ENCODE assay signal across 9 mouse cellular contexts in the genomic region with DNA sequence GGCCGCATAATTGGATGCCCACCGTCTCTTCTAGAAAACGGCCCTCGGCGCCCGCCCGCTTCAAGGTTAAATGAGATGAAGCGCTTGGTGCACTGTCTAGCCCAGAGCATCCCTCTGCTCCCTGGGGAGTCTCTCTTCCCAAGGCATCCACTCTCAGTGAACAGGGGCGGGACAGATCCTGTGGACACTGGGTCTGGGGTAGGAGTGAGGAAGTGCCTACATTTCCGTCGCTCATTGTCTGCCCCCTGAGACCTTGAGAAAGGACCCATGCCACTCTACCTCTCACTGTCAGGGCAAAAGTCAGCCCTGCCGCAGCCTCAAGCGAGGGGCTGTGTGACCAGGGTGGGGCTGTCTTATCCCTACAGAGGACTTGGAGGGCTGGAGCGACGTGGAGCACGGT. TPM values are rescaled to one million over a fixed set of nuclear protein-coding genes. Genes with fewer than 3 reads are reported as not detected.
DNase-seq lines count a peak whose midpoint lies in the region; ATAC-seq and TF ChIP-seq lines count a peak whose summit lies in the region.
"Had no signal": no experiment of that assay in that cellular context is flagged by ENCODE, and none has a peak within 500 bp of the region (broad histone marks: within the 10 kb centered on the region; RNA-seq: fewer than 3 reads in every experiment).

No protein-coding gene starts in this region.

- H3K36me3 ChIP-seq in kidney, postnatal 0 days (ENCODE audit: insufficient read depth, low read length): no peaks in the 10 kb centered on the region
- H3K36me3 ChIP-seq in embryonic facial prominence, embryonic 15.5 days: no peaks in the 10 kb centered on the region
- no peaks in the 10 kb centered on the region for H3K36me3 ChIP-seq in hindbrain, postnatal 0 days (ENCODE audit: insufficient read depth, low read length)
- H3K36me3 ChIP-seq in neural tube, embryonic 13.5 days: no peaks in the 10 kb centered on the region

- no peaks in the 10 kb centered on the region for H3K9me3 ChIP-seq in kidney, postnatal 0 days (replicated peaks; ENCODE audit: low read length)
- H3K9me3 ChIP-seq in embryonic facial prominence, embryonic 15.5 days (replicated peaks): no peaks in the 10 kb centered on the region
- no peaks in the 10 kb centered on the region for H3K9me3 ChIP-seq in hindbrain, postnatal 0 days (ENCODE audit: low read length)
- H3K9me3 ChIP-seq in neural tube, embryonic 13.5 days: no peaks in the 10 kb centered on the region

- no peak for ATAC-seq in kidney, postnatal 0 days (replicated peaks; ENCODE audit: low FRiP score, low read depth)
- no peak for ATAC-seq in embryonic facial prominence, embryonic 15.5 days (ENCODE audit: insufficient number of reproducible peaks, low FRiP score, low TSS enrichment, low read depth)
- no peak for ATAC-seq in hindbrain, postnatal 0 days
- no peak for ATAC-seq in neural tube, embryonic 13.5 days (ENCODE audit: low read depth)

- 1% methylated on average over 16 of the region's 16 CpGs for whole genome bisulfite sequencing in kidney, postnatal 0 days
- WGBS in embryonic facial prominence, embryonic 15.5 days: 2% methylated on average over 16 of the region's 16 CpGs
- WGBS in hindbrain, postnatal 0 days: 4% methylated on average over 16 of the region's 16 CpGs
- 1% methylated on average over 16 of the region's 16 CpGs for WGBS in neural tube, embryonic 13.5 days

- H3K27ac ChIP-seq in kidney, postnatal 0 days: no peak overlapping the region
- no peak overlapping the region for H3K27ac ChIP-seq in embryonic facial prominence, embryonic 15.5 days (replicated peaks)
- no peak overlapping the region for H3K27ac ChIP-seq in hindbrain, postnatal 0 days
- no peak overlapping the region for H3K27ac ChIP-seq in neural tube, embryonic 13.5 days (replicated peaks)

- no peak for DNase-seq in kidney, postnatal 0 days (ENCODE audit: low spot score)
- DNase-seq in kidney, adult 11 months: no peak
- DNase-seq in hindbrain, postnatal 0 days (ENCODE audit: low spot score): no peak
- DNase-seq in cerebellum, adult 18-20 months: no peak
- no peak for DNase-seq in right cerebral cortex, adult 18-20 months
- no peak for DNase-seq in left cerebral cortex, adult 11 months (ENCODE audit: low spot score)

- peaks cover 44% of the 10 kb centered on the region for H3K27me3 ChIP-seq in kidney, postnatal 0 days (ENCODE audit: insufficient read depth, low read length)
- H3K27me3 ChIP-seq in embryonic facial prominence, embryonic 15.5 days: peaks cover 76% of the 10 kb centered on the region
- H3K27me3 ChIP-seq in hindbrain, postnatal 0 days (ENCODE audit: insufficient read depth, low read length): peaks cover 15% of the 10 kb centered on the region; the same call in 1 of the 2 replicates
- peaks cover 64% of the 10 kb centered on the region for H3K27me3 ChIP-seq in neural tube, embryonic 13.5 days

- H3K4me1 ChIP-seq in kidney, postnatal 0 days (replicated peaks; ENCODE audit: insufficient read depth, low read length): peaks cover 3% of the 10 kb centered on the region; the same call in 1 of the 2 replicates
- H3K4me1 ChIP-seq in embryonic facial prominence, embryonic 15.5 days: peaks cover 42% of the 10 kb centered on the region
- H3K4me1 ChIP-seq in hindbrain, postnatal 0 days (ENCODE audit: insufficient read depth, low read length): peaks cover 6% of the 10 kb centered on the region; the same call in 1 of the 2 replicates
- peaks cover 44% of the 10 kb centered on the region for H3K4me1 ChIP-seq in neural tube, embryonic 13.5 days (replicated peaks)

- H3K4me2 ChIP-seq in kidney, postnatal 0 days (ENCODE audit: low read length): peak overlapping the region; percentile 50
- peak overlapping the region; percentile 61 for H3K4me2 ChIP-seq in embryonic facial prominence, embryonic 15.5 days (replicated peaks)
- H3K4me2 ChIP-seq in hindbrain, postnatal 0 days (ENCODE audit: low read depth, low read length): peak overlapping the region; percentile 58
- peak overlapping the region; percentile 55 for H3K4me2 ChIP-seq in neural tube, embryonic 13.5 days

- H3K4me3 ChIP-seq in kidney, postnatal 0 days (replicated peaks; ENCODE audit: low read depth, low read length): no peak overlapping the region
- H3K4me3 ChIP-seq in embryonic facial prominence, embryonic 15.5 days (replicated peaks): peak overlapping the region; percentile 37
- peak overlapping the region; percentile 25 for H3K4me3 ChIP-seq in hindbrain, postnatal 0 days (ENCODE audit: low read length)
- peak overlapping the region; percentile 30 for H3K4me3 ChIP-seq in neural tube, embryonic 13.5 days

- H3K9ac ChIP-seq in kidney, postnatal 0 days (ENCODE audit: low read depth, low read length): no peak overlapping the region
- H3K9ac ChIP-seq in embryonic facial prominence, embryonic 15.5 days: no peak overlapping the region
- H3K9ac ChIP-seq in hindbrain, postnatal 0 days (replicated peaks; ENCODE audit: low read length): no peak overlapping the region
- no peak overlapping the region for H3K9ac ChIP-seq in neural tube, embryonic 13.5 days

- TF ChIP-seq CTCF in kidney, postnatal 0 days (IDR thresholded peaks at IDR 0.05; ENCODE audit: low read depth): no peak
- TF ChIP-seq CTCF in hindbrain, postnatal 0 days (IDR thresholded peaks at IDR 0.05; ENCODE audit: low read depth): no peak

RNA-seq across cellular contexts. Expression of gene Fbxo2, which starts 4.0 kb away (rescaled TPM):
- polyA plus RNA-seq in kidney, postnatal 0 days (2015; fragmentation: Nextera tagmentation; extraction: Ambion mirVana): 2.5 and 3.7 TPM in 2 replicates
- 3.7 and 4.2 TPM in 2 replicates for polyA plus RNA-seq in embryonic facial prominence, embryonic 15.5 days (2015; fragmentation: Nextera tagmentation; extraction: Ambion mirVana)
- total RNA-seq in hindbrain, postnatal 0 days (2014; rRNA removed): 25.5 and 39.8 TPM in 2 replicates
- polyA plus RNA-seq in hindbrain, postnatal 0 days (2015; fragmentation: Nextera tagmentation; extraction: Ambion mirVana): 45.6 and 49.9 TPM in 2 replicates
- polyA plus RNA-seq in neural tube, embryonic 13.5 days (2015; fragmentation: Nextera tagmentation; extraction: Ambion mirVana): 6.1 and 6.9 TPM in 2 replicates
- total RNA-seq: hematopoietic stem cell, adult 5-6 weeks had no signal

RNA-seq across cellular contexts. Expression of gene Fbxo44, which starts 4.2 kb away (rescaled TPM):
- polyA plus RNA-seq in kidney, postnatal 0 days (2015; fragmentation: Nextera tagmentation; extraction: Ambion mirVana): 30.2 and 30.5 TPM in 2 replicates
- polyA plus RNA-seq in embryonic facial prominence, embryonic 15.5 days (2015; fragmentation: Nextera tagmentation; extraction: Ambion mirVana): 7.8 and 9.2 TPM in 2 replicates
- total RNA-seq in hindbrain, postnatal 0 days (2014; rRNA removed): 199 and 200 TPM in 2 replicates
- 118 and 122 TPM in 2 replicates for polyA plus RNA-seq in hindbrain, postnatal 0 days (2015; fragmentation: Nextera tagmentation; extraction: Ambion mirVana)
- polyA plus RNA-seq in neural tube, embryonic 13.5 days (2015; fragmentation: Nextera tagmentation; extraction: Ambion mirVana): 81.4 and 87.6 TPM in 2 replicates

RNA-seq across cellular contexts. Expression of gene Fbxo6, which starts 12.5 kb away (rescaled TPM):
- polyA plus RNA-seq in kidney, postnatal 0 days (2015; fragmentation: Nextera tagmentation; extraction: Ambion mirVana): 28.5 and 33.7 TPM in 2 replicates
- 20.5 and 22.8 TPM in 2 replicates for polyA plus RNA-seq in embryonic facial prominence, embryonic 15.5 days (2015; fragmentation: Nextera tagmentation; extraction: Ambion mirVana)
- total RNA-seq in hindbrain, postnatal 0 days (2014; rRNA removed): 23.7 and 36.3 TPM in 2 replicates
- polyA plus RNA-seq in hindbrain, postnatal 0 days (2015; fragmentation: Nextera tagmentation; extraction: Ambion mirVana): 23.8 and 24.0 TPM in 2 replicates
- 16.4 and 16.6 TPM in 2 replicates for polyA plus RNA-seq in neural tube, embryonic 13.5 days (2015; fragmentation: Nextera tagmentation; extraction: Ambion mirVana)

RNA-seq across cellular contexts. Expression of gene Draxin, which starts 34.0 kb away (rescaled TPM):
- 0.14 and 0.24 TPM in 2 replicates for polyA plus RNA-seq in kidney, postnatal 0 days (2015; fragmentation: Nextera tagmentation; extraction: Ambion mirVana)
- polyA plus RNA-seq in embryonic facial prominence, embryonic 15.5 days (2015; fragmentation: Nextera tagmentation; extraction: Ambion mirVana): 0.63 and 0.79 TPM in 2 replicates
- 42.3 and 44.9 TPM in 2 replicates for total RNA-seq in hindbrain, postnatal 0 days (2014; rRNA removed)
- polyA plus RNA-seq in hindbrain, postnatal 0 days (2015; fragmentation: Nextera tagmentation; extraction: Ambion mirVana): 7.2 TPM in 2 replicates
- polyA plus RNA-seq in neural tube, embryonic 13.5 days (2015; fragmentation: Nextera tagmentation; extraction: Ambion mirVana): 14.0 and 14.3 TPM in 2 replicates
- total RNA-seq: hematopoietic stem cell, adult 5-6 weeks had no signal

RNA-seq across cellular contexts. Expression of gene Mad2l2, which starts 34.3 kb away (rescaled TPM):
- polyA plus RNA-seq in kidney, postnatal 0 days (2015; fragmentation: Nextera tagmentation; extraction: Ambion mirVana): 73.1 and 77.2 TPM in 2 replicates
- 52.7 and 53.1 TPM in 2 replicates for polyA plus RNA-seq in embryonic facial prominence, embryonic 15.5 days (2015; fragmentation: Nextera tagmentation; extraction: Ambion mirVana)
- total RNA-seq in hindbrain, postnatal 0 days (2014; rRNA removed): 39.9 and 56.5 TPM in 2 replicates
- 99.7 and 102 TPM in 2 replicates for polyA plus RNA-seq in hindbrain, postnatal 0 days (2015; fragmentation: Nextera tagmentation; extraction: Ambion mirVana)
- polyA plus RNA-seq in neural tube, embryonic 13.5 days (2015; fragmentation: Nextera tagmentation; extraction: Ambion mirVana): 98.7 and 116 TPM in 2 replicates
